Mouse (Mus musculus): ENCODE results near the gene Nprl2.

Gene Nprl2

DNA sequence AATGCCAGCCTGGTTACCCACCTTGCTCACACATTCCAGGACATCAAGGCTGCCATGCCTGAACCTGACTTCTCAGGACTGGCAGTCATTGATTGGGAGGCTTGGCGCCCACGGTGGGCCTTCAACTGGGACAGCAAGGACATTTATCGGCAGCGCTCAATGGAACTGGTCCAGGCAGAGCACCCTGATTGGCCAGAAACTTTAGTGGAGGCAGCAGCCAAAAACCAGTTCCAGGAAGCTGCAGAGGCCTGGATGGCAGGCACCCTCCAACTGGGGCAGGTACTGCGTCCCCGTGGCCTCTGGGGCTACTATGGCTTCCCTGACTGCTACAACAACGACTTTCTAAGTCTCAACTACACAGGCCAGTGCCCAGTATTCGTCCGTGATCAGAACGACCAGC is 35.8 kb downstream of the Nprl2 start:
- no peak for DNase-seq (ENCODE audit: low spot score)

DNA sequence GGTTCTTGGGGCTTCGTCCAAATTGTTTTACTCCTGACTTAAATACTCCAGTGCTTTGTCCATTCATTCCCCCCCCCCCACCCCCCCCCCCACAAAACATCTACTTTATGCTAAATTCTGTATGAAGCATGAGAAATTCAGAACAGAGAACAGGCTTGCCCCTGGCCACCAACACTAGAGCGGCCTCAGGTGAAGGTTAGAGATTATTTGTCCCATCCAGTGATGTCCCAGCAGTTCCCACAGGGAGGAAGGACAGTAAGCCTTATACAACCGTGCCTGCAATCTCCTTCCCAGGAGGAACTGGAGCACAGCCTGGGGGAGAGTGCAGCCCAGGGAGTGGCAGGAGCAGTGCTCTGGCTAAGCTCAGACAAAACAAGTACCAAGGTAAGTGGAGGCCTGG is 36.6 kb downstream of the Nprl2 start, which contains the start of gene Naa80:
TSS of gene Naa80 (plus strand) at position 301 of the 400 bp plus-strand sequence.
- DNase-seq (ENCODE audit: low spot score) = no peak

DNA sequence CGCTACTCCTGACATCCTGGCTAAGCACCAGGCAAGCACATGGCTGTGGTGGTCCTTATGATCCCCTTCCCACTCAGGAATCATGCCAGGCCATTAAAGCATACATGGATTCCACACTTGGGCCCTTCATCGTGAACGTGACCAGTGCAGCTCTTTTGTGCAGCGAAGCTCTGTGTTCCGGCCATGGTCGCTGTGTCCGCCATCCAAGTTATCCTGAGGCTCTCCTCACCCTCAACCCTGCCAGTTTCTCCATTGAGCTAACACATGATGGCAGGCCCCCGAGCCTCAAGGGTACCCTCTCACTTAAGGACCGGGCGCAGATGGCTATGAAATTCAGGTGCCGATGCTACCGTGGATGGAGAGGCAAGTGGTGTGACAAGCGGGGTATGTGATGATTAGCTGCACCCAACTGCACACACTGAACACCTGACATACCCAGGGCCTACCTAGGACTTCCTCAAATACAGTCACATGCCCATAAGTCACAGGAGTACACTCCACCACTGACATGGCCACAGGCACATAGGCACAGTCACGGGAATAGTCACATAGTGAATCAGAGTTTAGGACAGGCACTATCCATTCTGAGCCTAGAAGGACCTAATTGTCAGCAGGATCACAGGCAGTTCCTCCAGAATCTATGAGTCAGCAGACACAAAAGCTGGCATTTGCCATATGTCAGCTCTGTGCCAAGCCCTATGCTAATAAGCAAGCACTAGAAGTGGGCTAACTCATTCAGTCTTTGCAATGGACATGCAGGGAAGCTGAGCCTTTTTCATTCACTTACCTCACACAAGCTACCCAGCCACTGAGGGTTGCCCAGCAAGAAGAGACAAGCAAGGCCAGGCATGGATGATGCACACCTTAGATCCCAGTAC is 37.2 kb downstream of the Nprl2 start:
- DNase-seq (ENCODE audit: low spot score) = no peak

DNA sequence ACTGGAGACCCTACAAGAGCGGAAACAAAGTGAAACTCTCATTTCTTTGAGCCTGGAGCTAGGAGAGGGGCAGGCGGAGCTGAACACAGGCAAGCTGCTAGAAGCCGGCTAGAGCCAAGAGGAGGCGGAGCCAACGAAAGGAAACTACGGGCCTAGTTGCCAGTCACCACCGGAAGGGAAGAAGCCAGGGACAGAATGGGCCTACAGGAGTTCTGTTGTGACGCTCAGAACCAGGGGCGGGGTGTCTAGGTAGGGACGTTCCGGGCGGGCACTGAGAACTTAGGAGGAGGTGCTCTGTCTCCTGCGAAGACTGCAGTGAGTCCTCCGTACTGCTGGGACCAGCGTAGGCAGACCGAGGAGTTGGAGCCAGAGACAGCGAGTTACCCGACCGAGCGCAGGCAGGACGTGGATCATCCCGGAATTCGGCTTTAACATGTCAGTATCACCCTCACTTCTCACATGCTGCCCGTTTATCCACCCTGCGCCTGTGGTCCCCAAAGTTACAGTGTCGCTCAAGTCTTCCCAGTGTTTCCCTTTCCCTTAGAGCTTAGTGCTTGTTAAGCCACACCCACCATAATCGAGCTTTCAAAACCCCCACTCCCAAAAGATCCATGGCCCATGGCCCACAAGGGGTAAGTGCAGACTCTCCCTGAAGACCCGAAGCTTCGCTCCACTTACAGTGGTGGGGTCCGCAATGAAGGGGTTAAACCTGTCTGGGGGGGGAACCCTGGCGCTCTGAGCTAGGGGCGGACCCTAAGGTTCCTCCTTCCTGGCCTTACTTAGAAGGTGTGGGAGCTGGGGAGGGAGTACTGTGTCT is 38.7 kb downstream of the Nprl2 start, which contains the start of gene Hyal3:
TSS of gene Hyal3 (plus strand) at position 318 of the 817 bp plus-strand sequence.
- peak; percentile 67 for DNase-seq (ENCODE audit: low spot score)

DNA sequence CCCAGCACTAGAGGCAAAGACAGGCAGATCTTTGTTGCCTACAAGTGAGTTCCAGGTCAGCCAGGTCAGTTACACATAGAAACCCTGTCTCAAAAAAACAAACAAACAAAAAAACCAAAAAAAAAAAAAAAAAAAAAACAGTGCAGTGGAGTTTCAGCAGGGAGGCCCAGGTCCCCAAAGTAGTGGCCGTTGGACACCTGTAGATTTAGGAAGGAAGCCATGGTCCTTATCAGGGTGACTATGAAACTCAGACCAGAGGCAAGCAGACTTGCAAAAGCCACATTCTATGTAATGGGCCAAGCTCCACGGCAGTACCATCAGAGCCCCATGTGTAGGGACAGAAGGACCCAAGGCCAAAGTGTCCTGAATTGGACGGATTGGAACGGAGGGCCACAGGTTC is 39.6 kb downstream of the Nprl2 start:
- no peak for DNase-seq (ENCODE audit: low spot score)

DNA sequence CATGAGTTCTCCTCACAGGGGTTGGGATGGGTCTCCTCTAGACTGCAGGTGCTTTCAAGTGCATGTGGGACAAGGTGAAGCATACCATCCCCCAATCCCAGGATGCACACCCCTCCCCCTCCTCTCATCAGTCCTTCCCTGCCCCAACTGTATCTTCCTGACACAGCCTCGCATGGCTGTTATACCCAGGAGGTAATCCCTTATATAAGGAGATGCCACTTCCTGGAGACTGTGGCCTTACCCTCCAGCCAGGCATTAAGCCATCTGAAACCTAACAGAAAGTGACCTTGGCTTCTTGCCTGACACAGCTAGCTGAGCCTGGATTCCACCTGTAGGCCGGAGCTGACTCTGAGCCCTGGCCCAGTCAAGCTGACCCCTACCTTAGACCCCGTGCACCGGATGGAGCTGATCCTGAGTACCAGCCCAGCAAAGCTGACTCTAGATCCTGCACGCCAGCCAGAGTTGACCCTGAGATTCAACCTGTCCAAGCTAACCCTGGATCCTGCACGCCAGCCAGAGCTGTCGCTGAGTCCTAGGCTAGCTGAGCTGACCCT is 40.6 kb downstream of the Nprl2 start:
- no peak for DNase-seq (ENCODE audit: low spot score)

DNA sequence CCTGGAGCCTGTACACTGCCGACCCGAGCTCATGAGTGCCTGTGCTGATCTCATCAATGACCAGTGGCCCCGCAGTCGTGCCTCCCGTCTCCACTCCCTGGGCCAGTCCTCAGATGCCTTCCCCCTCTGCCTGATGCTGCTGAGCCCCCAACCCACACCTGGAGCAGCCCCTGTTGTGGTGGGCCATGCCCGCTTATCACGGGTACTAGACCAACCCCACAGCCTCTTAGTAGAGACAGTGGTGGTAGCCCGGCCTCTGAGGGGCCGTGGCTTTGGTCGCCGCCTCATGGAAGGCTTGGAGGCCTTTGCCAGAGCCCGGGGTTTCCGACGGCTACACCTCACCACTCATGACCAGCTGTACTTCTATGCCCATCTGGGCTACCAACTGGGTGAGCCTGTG is 41.1 kb downstream of the Nprl2 start:
- no peak for DNase-seq (ENCODE audit: low spot score)

DNA sequence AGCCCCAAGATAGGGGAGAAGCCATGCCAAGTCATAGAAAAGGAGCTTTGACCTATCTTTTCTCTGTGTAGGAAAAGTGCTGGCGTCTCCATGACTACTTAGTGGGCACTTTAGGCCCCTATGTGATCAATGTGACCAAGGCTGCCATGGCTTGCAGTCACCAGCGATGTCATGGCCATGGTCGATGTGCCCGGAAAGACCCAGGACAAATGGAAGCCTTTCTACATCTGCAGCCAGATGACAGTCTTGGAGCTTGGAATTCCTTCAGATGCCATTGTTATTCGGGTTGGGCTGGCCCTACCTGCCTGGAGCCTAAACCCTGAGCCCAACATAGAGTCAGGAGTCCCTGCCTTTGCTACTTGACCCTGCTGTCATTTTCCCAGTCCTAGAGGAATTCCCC is 44.5 kb downstream of the Nprl2 start:
- DNase-seq (ENCODE audit: low spot score) = no peak

DNA sequence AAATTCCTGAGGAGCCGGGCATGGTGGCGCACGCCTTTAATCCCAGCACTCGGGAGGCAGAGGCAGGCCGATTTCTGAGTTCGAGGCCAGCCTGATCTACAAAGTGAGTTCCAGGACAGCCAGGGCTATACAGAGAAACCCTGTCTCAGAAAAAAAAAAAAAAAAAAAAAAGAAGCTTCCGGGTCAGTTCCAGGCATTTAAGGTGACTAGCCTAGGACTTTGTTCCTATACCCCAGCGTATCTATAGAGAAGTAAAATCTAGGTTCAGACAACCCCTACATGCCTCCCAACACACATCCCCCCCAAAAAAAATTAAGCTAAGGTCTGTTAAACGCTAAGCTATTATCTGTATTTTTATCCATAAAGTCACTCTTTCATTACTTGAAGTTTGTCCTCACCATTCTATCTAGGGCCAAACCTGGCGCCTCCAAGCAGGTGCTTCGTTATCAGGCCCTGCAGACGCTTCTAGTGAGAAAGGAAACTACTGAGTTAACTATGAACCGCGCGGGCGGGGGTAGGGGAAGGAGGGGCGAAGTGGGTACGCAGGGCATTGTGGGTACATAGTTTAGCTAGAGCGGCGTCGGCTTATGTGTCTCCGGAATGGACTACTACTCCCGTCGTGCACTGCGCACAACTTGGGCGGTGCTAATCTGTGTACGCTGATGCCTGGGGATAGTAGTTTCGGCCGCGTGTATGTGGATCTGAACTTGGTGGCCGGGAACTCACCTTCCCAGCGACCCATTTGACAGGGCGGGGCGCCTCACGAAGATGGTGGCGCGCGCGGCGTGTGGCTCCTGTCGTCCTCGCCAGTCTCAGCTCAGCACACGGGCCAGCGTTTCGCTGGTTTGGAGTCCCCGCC is 45.2 kb downstream of the Nprl2 start, which contains the start of gene Ifrd2:
TSS of gene Ifrd2 (plus strand) at position 669 of the 859 bp plus-strand sequence.
- DNase-seq (ENCODE audit: low spot score) = peak; percentile 74

DNA sequence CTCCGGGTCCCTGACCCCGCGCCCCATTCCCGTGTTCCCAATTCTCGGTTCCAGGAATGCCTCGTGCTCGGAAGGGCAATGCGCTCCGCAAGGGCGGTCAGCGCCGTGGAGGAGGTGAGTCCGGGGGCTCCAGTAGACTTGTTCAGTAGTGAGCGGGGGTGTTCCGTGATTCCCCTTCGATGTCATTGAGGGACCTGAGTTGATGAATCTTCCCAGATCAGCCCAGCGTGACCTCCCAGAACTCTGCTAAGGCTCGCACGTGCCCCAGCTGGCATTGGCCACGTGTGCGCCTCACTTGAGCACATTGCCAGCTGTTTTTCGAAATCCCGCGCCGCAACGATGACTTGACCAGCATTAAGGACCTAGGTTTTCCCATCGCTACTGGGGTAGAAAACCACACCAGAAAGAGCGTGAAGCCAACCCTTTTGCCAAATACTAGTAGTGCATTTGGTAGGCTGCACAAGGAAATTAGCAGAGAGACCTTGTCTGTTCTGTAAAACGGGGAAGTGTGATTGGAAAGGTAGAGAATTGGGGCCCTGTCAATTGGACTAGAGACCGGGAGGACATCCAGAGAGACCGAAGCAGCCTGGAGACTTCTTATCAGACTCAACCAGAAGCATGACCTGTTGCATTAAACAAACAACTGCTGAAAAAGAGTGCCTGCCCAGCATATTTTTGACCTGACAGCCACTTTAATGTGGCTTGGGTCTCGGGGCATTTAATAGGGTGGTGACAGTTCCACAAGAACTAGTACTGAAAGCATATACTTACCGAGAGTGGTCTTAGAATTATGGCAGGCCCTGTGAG is 46.0 kb downstream of the Nprl2 start:
- DNase-seq (ENCODE audit: low spot score) = no peak

DNA sequence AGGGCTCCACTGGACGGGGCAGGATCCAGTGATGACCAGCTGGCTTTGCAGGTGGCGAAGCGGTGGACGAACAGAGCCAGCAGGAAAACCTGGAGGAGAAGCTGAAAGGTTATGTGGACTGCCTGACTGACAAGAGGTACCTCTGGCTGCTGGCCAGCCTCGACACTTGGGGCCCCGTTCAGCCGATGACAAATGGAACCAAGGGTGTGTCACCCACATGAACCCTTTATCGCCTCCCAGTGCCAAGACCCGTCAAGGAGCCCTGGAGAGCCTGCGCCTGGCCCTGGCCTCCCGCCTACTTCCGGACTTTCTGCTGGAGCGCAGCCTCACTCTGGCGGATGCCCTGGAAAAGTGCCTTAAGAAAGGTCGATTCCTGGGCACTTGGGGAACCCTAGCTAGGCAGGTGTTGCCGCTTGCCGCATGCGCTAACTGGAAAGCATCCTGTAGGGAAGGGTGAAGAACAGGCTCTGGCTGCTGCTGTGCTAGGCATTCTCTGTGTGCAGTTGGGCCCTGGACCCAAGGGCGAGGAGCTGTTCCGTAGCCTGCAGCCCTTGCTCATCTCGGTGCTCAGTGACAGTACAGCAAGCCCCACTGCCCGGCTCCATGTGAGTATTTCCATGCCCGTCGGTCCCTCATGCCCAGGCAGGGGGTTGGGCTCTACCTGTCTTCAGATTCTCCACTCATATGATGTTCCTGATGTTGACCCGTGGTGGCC is 48.2 kb downstream of the Nprl2 start:
- no peak for DNase-seq (ENCODE audit: low spot score)

DNA sequence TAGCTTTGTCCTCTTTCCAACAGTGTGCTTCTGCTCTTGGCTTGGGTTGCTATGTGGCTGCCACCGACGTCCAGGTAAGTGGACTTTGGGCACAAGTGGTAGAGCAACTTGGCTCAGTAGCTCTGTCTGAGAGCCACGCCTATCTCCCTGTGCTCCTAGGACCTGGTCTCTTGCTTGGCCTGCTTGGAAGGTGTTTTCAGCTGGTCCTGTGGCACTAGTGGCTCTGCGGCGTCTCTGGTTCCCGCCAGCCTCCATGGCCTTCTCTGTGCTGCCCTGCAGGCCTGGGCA is 48.7 kb downstream of the Nprl2 start:
- no peak for DNase-seq (ENCODE audit: low spot score)

DNA sequence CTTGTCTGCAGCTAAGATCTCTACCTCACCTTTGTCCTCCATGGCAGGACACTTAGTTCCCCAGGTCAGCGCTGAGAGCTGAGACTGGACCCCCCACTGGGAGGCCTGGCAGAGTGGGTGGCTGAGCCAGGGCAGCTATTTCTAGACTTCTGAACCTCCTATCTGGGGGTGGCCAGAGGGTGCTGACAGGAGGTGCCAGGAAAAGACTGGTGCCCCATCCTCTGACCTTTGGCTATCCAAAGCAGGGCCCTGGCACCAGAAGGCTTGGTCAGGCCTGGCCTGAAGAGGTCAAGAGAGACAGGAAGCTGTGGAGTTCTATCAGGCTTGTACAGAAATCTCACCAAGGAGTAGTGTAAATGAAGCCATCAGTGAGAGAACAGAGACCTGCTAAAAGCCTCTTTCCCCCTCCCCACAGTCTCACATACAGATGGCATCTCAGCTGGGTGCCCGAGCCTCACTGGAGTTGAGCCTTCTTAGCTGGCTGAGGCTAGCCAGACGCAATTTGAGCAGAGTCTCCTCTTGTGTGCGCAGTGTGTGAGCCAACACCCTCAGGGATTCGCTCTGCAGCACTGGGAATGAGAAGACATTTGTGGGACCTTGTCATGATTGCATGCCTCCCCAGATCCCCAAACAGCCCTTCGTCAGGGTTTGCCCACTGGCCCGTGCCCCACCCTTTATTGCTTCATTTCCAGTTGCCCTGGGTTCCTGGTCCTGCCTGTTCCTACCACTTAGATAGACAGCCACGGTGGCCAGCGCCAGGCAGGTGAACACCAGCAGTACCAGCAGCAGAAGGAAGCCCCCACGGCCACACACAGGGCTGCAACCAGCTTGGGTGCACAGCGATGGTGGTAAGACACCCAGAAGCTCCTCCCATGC is 51.3 kb downstream of the Nprl2 start:
- DNase-seq (ENCODE audit: low spot score) = no peak

DNA sequence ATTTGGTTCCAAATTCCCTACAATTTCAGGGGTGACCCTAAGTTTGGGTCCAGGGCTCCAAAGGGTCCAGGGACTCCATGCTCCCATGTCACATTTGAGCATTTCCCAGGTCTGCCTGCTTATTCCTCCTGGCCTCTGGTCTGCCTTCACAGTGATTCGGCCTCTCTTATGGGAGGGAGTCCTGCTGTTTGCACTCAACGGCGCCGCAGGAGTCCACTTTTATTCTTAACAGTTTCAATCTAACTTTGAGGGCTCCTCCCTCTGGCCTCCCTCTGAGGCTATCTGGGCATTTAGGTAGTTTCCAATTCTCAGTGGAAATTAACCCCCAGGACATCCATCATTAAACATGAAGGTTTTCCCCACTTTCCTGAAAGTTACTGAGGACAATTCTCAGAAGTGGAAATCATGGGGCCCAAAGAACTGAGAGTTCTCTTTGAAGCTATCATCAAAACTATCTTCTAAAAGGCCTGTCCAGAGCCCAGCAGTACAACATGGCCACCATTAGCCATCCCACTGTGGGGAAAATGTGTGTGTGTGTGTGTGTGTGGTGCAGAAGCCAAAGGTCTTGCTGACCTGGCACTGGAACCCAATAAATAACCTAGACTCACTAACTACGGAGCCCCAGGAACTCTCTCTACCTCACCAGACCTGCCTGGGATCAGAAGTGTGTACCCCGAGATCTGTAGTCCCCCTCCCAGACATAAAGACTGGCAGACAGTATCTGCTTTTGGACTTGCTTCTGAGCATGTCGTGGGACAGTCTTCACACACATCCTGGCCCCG is 52.4 kb downstream of the Nprl2 start:
- no peak for DNase-seq (ENCODE audit: low spot score)
